Mouse (Mus musculus) forebrain, postnatal 0 days (tissue): ENCODE results near the gene Hdac6. TPM values are rescaled to one million over a fixed set of nuclear protein-coding genes. Genes with fewer than 3 reads are reported as not detected.
A peak's percentile ranks its signal among the peaks of the same experiment; 100 is the strongest.

Source experiments
- ATAC-seq: fragments of 200-750 bp; cut with Nextera tagmentation; 2 replicates; pipeline ENCODE4 v1.8.0; 2017; ENCODE audit warnings: mild to moderate bottlenecking, moderate library complexity
- DNase-seq: peaks from one replicate; pipeline ENCODE4 v3.0.0-alpha.2; 2015
- H3K27ac ChIP-seq: fragments of 300-500 bp; sonication (generic); 2 replicates; pipeline ENCODE4 v1.5.1; 2014; ENCODE audit warnings: low read depth, mild to moderate bottlenecking, antibody characterized with exemption, low read length, moderate library complexity, mixed read lengths
- H3K27me3 ChIP-seq: fragments of 300-500 bp; sonication (generic); 2 replicates; pipeline ENCODE4 v1.6.1; 2014; ENCODE audit warnings: mild to moderate bottlenecking, low read length, mixed read lengths; ENCODE audit not compliant: insufficient read depth
- H3K36me3 ChIP-seq: fragments of 300-500 bp; sonication (generic); 2 replicates; pipeline ENCODE4 v1.6.1; 2014; ENCODE audit warnings: mild to moderate bottlenecking, moderate library complexity; ENCODE audit not compliant: insufficient read depth
- H3K4me1 ChIP-seq: fragments of 300-500 bp; sonication (generic); 2 replicates; pipeline ENCODE4 v1.6.1; 2014; ENCODE audit warnings: antibody characterized with exemption; ENCODE audit not compliant: insufficient read depth
- H3K4me2 ChIP-seq: fragments of 300-500 bp; sonication (generic); 2 replicates; pipeline ENCODE4 v1.6.1; 2014; ENCODE audit warnings: low read depth, mild to moderate bottlenecking, moderate library complexity
- H3K4me3 ChIP-seq: fragments of 300-500 bp; sonication (generic); 2 replicates; pipeline ENCODE4 v1.5.1; 2014; ENCODE audit warnings: low read depth, low read length, mixed read lengths
- H3K9ac ChIP-seq: fragments of 300-500 bp; sonication (generic); 2 replicates; pipeline ENCODE4 v1.6.1; 2014; ENCODE audit warnings: mild to moderate bottlenecking
- H3K9me3 ChIP-seq: fragments of 300-500 bp; sonication (generic); 2 replicates; pipeline ENCODE4 v1.6.1; 2016; ENCODE audit warnings: low read length
- CTCF ChIP-seq: sonication (generic); IDR thresholded peaks from 2 replicates; pipeline ENCODE4 v1.5.1; 2016; ENCODE audit warnings: antibody characterized with exemption, control low read depth, low read depth
- WGBS: fragments of 180-500 bp; shearing (Covaris S2); extraction: QIAGEN DNeasy Blood & Tissue Kit; methylation state at CpG from one replicate; pipeline ENCODE4 v1.1.7; 2014; 5-methylcytosine and 5-hydroxymethylcytosine counted together
- polyA plus RNA-seq: library from polyadenylated mRNA; unstranded; fragments of >200 nt; fragmentation: Nextera tagmentation; extraction: Ambion mirVana; gene quantifications from 2 replicates; pipeline ENCODE4 v1.2.1, GENCODE M21; 2015
- total RNA-seq: library from RNA; depleted of rRNA; stranded (reverse); fragments of >200 nt; gene quantifications from 2 replicates; pipeline ENCODE4 v1.2.3, GENCODE M21; 2014; rRNA removed

The Hdac6 gene
- total RNA-seq (62.3 and 87.3 TPM in 2 replicates), polyA plus RNA-seq (42.3 and 51.8 TPM in 2 replicates)

DNA sequence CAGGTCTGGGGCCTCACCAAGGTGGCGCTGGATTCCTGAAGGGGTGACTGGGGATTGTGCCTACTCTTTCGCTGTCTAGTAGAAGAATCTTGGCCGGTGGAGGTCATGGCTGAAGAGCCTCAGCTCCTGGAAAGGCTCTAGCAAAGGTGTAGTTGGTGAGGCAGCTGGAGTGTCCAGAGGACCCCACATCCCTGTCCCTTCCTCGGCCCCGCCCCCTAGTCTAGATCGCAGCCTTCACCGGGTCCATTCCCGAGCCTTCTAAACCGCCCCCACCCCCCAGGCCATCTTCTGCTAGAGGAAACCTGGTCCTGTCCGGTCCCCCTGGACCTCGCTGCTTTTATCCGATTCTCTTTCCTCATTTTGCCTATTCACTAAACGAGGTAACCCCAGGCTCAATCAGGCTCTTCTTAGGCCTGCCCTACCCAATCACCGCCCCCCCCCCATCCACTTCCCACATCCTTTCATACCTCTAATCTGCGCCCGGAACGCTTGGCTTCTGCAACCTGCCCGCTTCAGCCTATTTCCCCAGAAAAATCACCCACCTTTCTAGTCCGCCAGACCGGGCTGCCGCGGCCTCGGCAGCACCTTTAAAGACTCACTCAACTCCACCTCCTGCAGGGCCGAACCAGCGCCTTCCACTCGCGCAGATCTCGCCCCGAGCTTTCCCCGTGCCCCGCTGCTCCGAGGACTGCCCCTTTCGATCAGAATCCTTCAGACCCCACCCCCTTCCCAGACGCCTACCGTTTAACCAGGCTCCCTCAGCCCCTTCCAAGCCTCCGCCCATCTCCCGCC is at the start of gene Hdac6:
TSS of gene Hdac6 (minus strand) at position 782 of the 792 bp plus-strand sequence.
- no peaks in the 10 kb centered on the region for H3K9me3 ChIP-seq
- no peaks in the 10 kb centered on the region for H3K4me1 ChIP-seq
- H3K36me3 ChIP-seq, result no peaks in the 10 kb centered on the region
- ATAC-seq, result peak; percentile 21
- TF ChIP-seq CTCF, result no peak
- peak within 1 kb of the TSS; percentile 57 for H3K4me2 ChIP-seq
- H3K27ac ChIP-seq, result peak within 1 kb of the TSS; percentile 72
- H3K9ac ChIP-seq, result peak within 1 kb of the TSS; percentile 53
- peak within 1 kb of the TSS; percentile 48 for H3K4me3 ChIP-seq
- WGBS, result 26% methylated on average over 37 of the region's 37 CpGs
- no peak for DNase-seq
- no peaks in the 10 kb centered on the region for H3K27me3 ChIP-seq

GRCm38 (mm10) chrX:7993068-7993735 is 45.5 kb upstream of the Hdac6 start:
- 73% methylated on average over 10 of the region's 10 CpGs for WGBS
- no peak for DNase-seq
- no peak for TF ChIP-seq CTCF
- H3K27ac ChIP-seq, result no peak overlapping the region
- no peaks in the 10 kb centered on the region for H3K27me3 ChIP-seq
- no peak overlapping the region for H3K4me3 ChIP-seq
- H3K36me3 ChIP-seq, result no peaks in the 10 kb centered on the region
- no peak for ATAC-seq
- no peaks in the 10 kb centered on the region for H3K4me1 ChIP-seq
- H3K4me2 ChIP-seq, result no peak overlapping the region
- H3K9ac ChIP-seq, result no peak overlapping the region
- no peaks in the 10 kb centered on the region for H3K9me3 ChIP-seq

DNA sequence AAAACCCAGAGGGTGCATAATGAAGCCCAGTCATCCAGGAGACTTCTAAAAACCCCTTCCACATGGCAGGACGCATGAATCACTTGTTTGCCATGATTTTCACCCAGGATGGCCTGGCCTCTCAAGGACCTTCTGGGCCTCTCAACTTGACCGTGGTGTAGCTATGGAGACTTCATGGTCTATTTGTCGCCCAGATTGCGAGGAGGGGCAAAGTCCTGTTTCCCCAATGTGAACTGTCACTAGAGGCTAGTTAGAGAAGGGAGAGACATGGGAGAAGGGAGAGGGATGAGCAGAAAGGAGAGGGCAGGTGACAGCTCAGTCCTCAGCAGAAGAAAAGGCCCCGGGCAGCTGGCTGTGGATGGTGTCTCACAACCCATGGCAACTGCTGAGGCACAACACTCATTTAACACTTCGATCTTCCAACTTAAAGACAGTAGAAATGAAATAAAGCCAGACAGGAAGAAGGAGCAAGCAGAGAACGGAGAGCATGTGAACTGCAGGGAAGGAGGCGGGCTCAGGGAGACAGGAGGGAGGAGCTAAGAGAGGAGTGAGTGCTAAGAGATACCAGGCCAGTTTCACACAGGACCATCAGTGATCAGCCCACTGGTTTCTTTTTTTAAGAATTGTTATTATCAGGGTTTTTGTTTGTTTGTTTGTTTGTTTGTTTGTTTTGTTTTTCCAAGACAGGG is 44.8 kb upstream of the Hdac6 start:
- WGBS, result 63% methylated on average over 8 of the region's 8 CpGs
- H3K4me1 ChIP-seq, result no peaks in the 10 kb centered on the region

DNA sequence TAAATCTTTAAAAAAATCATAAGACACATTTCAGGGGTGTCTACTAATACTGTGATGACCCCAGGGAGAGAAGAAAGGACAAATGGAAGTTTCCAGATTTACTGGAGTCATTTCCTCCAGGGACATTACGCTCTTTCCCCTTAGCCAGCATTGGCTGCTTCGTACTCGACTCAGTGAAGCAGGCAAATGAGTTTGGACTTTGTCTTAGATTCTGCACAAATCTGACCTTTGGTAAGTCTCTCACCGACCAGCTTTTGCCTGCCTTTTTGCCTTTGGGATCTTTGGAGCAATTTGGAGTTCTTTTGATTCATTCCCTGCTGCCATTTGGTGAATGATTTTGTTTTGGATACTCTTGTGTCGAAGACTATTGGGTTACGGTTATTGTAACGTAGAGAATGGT is 33.7 kb upstream of the Hdac6 start:
- no peak overlapping the region for H3K9ac ChIP-seq
- H3K4me2 ChIP-seq, result no peak overlapping the region
- no peaks in the 10 kb centered on the region for H3K4me1 ChIP-seq
- no peak overlapping the region for H3K27ac ChIP-seq
- no peaks in the 10 kb centered on the region for H3K27me3 ChIP-seq
- H3K4me3 ChIP-seq, result no peak overlapping the region
- H3K36me3 ChIP-seq, result no peaks in the 10 kb centered on the region
- no peaks in the 10 kb centered on the region for H3K9me3 ChIP-seq
- TF ChIP-seq CTCF, result no peak
- DNase-seq (no peak), ATAC-seq (no peak)
- 89% methylated on average over 7 of the region's 7 CpGs for WGBS

More for the DNA sequence above, 44.8 kb upstream of the Hdac6 start:
- Histone ChIP-seq H3K9me3 (no peaks in the 10 kb centered on the region), H3K4me3 (no peak overlapping the region), H3K27ac (no peak overlapping the region), H3K27me3 (no peaks in the 10 kb centered on the region), H3K4me2 (no peak overlapping the region), H3K36me3 (no peaks in the 10 kb centered on the region), H3K9ac (no peak overlapping the region)
- DNase-seq (no peak), ATAC-seq (no peak)
- no peak for TF ChIP-seq CTCF

DNA sequence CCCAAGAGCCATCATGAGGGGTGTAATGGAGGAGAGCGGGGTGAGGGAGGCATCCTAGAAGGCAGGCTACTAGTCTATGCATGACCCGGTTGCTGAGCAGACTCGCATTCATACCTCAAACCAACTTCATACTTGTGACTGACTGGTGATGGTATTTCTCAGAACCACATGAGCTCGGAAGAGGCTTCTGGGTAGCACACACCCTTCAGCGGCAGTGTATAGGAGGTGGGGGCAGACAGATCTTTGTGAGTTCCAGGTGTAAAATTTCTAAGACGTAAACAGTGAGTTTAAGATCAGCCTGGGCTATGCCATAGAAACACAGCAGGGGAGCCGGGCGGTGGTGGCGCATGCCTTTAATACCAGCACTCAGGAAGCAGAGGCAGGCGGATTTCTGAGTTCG is 30.2 kb upstream of the Hdac6 start, which contains the start of gene Gata1:
TSS of gene Gata1 (minus strand) at position 180 of the 400 bp plus-strand sequence.
- 95% methylated on average over 11 of the region's 11 CpGs for WGBS
- DNase-seq (no peak), ATAC-seq (no peak)
- Histone ChIP-seq H3K4me1 (no peaks in the 10 kb centered on the region), H3K4me3 (no peak within 1 kb of the TSS), H3K9ac (no peak within 1 kb of the TSS), H3K27ac (no peak within 1 kb of the TSS), H3K36me3 (no peaks in the 10 kb centered on the region), H3K27me3 (no peaks in the 10 kb centered on the region), H3K9me3 (no peaks in the 10 kb centered on the region), H3K4me2 (no peak within 1 kb of the TSS)
- TF ChIP-seq CTCF, result no peak

GRCm38 (mm10) chrX:7971292-7971691 is 23.6 kb upstream of the Hdac6 start:
- H3K9ac ChIP-seq, result no peak overlapping the region
- H3K4me3 ChIP-seq, result no peak overlapping the region
- H3K27ac ChIP-seq, result no peak overlapping the region
- H3K36me3 ChIP-seq, result no peaks in the 10 kb centered on the region
- no peaks in the 10 kb centered on the region for H3K4me1 ChIP-seq
- WGBS, result 78% methylated on average over 4 of the region's 4 CpGs
- no peaks in the 10 kb centered on the region for H3K27me3 ChIP-seq
- H3K4me2 ChIP-seq, result no peak overlapping the region
- DNase-seq (no peak), ATAC-seq (no peak)
- no peak for TF ChIP-seq CTCF
- no peaks in the 10 kb centered on the region for H3K9me3 ChIP-seq

DNA sequence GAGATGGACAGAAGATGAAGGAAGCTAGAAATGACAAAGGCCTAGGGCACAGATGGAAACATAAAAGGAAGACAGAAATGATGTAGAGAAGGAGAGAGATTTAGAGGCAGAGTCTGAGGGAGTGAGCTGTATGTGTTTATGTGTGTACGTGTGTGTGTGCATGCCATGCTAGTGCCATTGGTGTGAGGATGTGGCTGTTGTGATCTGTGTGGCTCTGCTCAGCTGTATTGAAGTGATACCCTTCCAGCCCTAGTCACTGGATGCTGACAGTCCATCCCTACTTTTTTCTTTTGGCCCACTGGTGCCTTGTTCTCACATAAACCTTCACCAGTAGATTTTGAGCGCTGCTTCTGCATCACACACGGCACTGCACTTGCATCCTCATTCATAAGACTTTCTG is 21.2 kb upstream of the Hdac6 start:
- H3K4me3 ChIP-seq, result no peak overlapping the region
- no peak overlapping the region for H3K27ac ChIP-seq
- 94% methylated on average over 3 of the region's 3 CpGs for WGBS
- no peaks in the 10 kb centered on the region for H3K27me3 ChIP-seq
- no peak for TF ChIP-seq CTCF
- no peaks in the 10 kb centered on the region for H3K36me3 ChIP-seq
- no peaks in the 10 kb centered on the region for H3K9me3 ChIP-seq
- H3K9ac ChIP-seq, result no peak overlapping the region
- no peaks in the 10 kb centered on the region for H3K4me1 ChIP-seq
- DNase-seq, result no peak
- ATAC-seq, result no peak
- H3K4me2 ChIP-seq, result no peak overlapping the region
